Mouse (Mus musculus) thymus, postnatal 36 days (tissue): ENCODE results near the gene Plcb4.
"Not testable (repeated sequence)": the region's sequence is repeated elsewhere in the genome, so short reads cannot be mapped to it uniquely, and the experiment has no call there.

ENCODE experiments used
- DNase-seq, 2 experiments: peaks; one replicate each; pipeline ENCODE4 v3.0.0; 2022; ENCODE audit warnings: mixed read lengths in 2 of 2

Gene Plcb4

DNA sequence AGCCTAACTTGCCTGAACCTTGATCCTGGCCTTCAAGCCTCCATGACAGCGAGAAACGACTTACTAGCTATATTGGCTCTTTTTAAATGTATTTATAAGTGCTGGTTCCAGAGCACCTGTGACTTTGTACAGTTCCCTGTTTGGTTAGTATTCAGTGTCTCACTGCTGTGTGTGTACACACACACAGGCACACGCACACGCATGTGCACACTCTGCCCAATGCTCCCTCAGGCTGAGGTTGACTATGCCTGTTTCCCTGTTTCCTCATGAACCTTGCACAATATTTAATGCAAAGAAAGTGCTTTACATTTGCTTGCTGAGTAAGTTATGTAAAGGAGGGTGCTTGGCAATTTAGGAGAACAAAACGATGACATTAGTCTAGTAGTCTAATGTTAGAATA, 16.5 kb downstream of the Plcb4 start:
- DNase-seq: no peak

DNA sequence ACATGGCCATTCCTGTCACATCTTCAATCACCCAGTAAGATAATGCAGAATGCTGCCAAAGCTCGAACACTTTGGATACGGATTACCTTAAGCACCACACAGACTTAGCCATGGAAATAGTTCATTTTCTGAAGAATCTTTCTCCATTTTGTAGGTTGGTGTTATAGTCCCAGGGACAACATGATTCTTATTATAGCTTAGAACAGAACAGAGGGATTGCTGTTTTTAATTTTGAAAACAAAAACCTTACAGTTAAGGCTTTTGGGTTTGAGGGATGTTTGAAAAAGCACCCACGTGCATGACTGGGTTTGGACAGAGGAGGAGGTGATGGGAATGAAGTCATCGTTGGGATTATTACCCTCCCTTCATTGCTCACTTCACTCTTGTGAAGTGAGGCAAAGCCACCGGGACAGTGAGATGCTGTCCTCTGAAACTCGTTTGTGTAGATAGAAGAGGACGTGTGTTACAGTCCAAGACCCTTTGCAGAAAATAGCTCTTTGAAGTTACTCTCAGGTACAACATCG, 18.2 kb downstream of the Plcb4 start:
- no peak for DNase-seq

DNA sequence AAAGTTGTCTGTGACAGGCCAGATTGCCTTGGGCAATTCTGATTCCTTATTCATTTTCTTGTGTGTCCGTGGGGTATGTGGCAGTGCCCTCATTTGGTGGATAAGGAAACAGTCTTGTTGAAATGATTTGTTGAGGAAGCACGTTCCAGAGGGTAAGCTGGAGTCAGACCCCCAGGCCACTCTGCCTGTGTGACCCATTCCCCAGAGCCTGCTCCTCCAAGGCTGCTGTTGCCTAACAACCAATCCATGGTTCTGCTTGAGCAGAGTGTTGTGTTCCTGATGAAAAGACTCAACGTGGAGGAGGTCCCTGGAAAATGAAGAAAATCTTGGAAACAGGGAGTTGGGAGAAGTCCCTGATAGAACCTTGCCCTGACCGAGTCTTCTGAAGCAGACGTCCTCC, 18.8 kb downstream of the Plcb4 start:
- DNase-seq: no peak

- DNase-seq: no peak
Observed at GRCm38 (mm10) chr2:135680001-135680400, 21.2 kb downstream of the Plcb4 start.

DNA sequence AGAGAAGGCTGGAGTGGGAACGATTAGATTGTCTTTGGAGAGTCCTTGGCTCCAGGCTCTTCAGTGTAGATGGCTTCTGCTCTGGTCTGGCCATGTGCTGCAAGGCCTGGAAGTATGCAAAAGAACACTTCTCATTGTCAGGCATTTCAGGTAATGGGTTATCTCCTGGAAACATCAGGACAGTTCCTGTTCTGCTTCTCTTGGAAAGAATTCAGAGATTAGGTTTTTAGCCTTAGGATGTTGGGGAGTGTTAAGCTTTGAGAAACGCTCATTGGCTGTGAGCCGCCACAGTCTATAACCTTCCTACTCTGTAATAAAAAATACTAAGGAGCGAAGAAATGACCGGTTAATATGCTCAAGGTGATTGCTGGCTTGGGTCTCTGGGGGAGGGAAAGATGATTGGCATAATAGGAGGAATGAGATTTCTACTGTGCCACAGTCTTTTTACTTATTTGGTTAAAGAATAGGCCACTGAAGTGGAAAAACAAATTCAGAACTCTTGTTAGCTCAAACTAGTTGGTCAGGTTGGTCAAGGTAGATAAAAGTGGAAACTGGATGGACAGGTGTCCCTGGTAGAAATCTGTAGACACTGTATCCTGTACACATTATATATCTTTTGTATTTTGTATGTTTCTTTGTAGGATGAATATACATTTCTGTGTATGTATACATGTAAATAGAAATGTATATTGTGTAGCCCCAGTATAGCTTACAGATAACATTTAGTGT, 21.8 kb downstream of the Plcb4 start:
- no peak for DNase-seq

DNA sequence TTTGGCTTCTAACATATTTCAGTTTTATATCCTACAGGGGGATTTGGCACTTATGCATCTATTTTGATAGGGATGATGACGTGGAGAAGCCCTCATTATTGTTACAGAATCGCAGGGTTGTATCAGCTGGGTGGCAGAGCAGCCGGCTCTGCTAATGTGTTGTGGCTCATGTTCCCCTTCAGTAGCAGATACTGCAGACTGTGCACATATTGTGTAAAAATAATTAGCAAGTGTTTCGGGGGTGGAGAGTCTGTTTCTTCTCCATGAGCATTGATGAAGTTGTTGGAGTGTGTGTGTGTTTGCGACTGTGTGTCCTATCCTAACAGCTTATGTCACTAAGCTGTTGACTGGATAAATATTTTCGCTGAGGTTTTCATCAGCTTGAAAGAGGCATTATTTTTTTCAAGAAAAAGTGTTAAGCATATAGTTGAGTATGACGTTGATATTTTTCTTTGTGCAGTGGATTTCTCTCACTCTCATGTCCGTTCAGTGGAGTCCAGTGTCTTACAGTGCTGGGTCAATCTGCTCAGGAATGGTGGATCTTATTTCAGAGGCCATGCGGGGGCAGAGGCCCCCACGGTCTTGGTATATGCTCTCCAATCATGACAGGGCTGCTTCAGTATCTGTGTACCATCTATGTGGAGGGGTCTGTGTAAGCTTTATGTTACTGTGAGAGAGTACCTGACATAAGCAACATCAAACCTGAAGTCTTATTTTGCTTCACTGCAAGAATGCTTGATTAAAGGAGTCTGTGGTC, 25.1 kb downstream of the Plcb4 start:
- DNase-seq: no peak

- DNase-seq: no peak
Observed at GRCm38 (mm10) chr2:135686692-135687091, 27.9 kb downstream of the Plcb4 start.

GRCm38 (mm10) chr2:135687585-135687984, 28.8 kb downstream of the Plcb4 start:
- no peak for DNase-seq

GRCm38 (mm10) chr2:135692568-135693488, 34.0 kb downstream of the Plcb4 start:
- DNase-seq: no peak

DNA sequence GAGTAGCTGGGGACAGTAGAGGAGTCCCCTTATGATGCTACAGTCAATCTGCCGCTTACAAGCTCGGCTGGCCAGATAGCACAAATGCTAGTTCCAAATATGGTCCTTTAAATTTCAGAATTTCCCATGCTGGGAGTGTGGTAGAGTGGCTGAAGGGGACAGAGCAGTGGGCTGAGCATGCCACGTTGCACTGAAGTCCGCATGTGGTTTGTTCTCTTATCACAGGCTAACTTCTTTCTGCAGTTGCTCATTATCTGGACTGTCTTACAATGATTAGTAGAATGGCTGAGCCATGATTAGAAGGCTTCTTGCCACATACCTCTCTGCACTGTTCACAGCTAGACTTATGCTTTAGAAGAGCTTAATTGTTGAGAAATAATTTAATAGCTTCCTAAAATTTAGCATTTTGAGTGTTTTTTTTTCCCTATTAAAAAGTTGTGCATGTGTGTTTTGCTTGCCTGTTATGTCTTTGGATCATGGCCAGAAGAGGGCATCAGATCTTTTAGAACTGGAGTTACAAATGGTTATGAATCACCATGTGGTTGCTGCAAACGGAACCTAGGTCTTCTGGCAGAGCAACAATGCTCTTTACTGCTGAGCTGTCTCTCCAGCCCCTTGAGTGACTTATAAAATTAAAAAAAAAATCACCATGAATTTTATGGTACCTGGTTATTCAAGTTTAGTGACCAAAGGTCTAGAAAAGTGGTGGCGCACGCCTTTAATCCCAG, 42.0 kb downstream of the Plcb4 start:
- DNase-seq: no peak

DNA sequence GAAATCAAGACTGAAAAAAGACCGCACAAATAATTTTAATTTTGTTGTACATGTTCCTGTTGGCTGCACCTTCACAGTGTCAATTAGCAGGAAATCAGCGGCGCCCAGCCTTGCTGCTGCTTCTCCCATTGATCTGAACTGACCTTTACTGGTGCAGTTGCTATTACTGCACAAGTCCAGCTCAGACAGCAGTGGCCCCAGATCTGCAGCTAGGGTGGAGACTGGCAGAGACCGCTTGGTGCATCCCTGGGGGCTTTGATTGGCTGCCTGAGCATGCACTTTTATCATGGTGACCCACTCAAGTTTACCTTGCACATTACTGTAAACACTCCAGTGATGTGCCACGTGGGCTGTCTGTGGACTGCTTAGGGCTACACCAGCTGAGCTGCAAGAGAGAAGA, 45.9 kb downstream of the Plcb4 start:
- DNase-seq: no peak

DNA sequence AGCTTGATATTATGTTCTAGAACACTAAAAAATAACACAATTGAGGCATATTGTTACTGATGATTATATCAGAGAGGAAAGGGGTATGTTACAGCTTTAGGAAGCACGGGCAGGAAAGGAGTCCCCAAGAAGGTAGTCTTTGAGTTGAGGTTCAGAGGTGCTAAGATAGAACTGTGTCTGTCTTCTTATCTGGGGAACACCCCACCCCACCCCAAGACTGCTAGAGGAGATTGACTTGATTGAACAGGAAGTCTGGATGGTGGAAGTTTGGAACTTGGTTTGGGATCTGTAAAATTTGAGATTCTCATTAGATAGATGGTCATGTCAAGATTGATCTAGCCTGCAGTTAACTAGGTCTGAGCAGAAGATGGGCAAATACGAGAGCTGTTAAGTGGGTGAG, 48.5 kb downstream of the Plcb4 start:
- DNase-seq: no peak

DNA sequence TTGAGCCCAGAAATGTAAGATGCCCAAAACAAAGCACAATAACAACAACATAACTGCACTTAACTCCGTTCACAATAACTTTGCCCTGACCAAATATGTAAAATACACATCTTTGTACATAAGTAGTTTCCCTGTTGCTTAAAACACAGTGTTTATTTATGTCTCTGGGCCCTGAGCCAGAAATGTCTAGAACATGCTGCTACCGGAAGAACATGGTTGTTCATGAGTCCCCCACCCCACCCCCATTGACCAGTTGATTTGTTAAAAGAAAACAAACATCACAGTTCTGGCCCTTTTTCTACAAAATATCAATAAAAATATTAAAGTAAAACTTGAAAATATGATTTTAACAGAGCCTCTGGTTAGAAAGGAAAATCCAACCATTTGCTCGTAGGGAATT, 49.6 kb downstream of the Plcb4 start:
- DNase-seq: no peak

DNA sequence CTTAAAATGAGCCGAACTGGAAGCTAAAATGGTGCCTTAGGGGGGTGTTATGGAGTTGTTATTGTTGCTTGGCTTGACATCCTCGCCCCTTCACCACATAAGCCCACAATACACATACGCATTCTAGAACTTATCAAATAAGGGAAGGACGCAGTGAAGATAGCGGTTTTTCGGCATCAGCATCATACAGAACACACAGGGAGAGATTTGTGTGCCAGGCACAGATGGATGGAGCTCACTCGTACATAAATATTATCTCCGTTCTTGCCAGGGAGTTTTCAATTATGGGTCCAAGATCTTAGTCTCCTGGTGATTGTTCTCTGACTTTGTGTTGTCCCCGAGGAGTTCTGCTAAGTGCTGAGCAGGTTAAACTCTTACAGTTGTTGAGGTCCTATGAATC, 50.0 kb downstream of the Plcb4 start:
- DNase-seq: no peak

- not testable (repeated sequence) for DNase-seq
Observed at GRCm38 (mm10) chr2:135709736-135710135, 50.9 kb downstream of the Plcb4 start.

DNA sequence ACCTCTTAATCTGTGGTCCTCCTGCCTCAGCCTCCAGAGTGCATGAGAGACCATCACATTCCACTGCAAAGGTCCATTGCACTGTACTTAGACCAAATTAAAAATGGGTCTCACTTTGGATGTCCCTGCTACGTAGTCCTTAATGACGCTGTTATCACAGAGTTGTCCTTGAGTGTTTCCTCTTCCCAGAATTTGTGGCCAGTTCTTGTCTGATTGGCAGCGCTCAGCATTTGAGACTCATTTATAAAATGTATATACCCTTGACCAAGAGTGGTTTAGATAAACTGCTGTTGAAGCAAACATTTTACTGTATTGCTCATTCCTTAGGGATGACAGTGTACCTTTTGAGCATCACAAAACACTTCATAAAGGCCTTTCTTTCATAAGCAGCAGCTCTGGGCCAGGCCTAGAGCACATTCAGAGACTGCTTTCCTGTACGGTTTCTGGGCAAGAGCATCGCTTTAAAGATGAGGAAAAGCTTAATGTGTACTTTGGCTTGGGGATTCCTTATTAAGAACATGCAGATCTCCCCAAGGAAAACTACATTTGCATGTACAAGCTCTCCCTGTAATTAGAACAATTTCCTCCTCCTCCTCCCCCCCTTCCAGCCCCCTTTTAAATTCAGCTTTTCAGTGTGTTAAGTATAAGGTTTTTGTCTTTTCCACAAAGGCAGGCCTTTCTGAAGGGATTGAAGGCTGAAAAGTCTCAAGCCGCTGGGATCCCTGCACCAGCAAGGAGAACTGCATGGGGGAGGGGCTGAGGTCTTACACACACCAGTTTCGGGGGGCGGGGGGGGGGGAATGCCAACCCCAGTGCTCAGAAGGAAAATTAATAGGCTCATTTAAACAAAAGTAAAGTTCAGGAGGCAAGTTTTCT, 52.5 kb downstream of the Plcb4 start:
- DNase-seq: no peak

DNA sequence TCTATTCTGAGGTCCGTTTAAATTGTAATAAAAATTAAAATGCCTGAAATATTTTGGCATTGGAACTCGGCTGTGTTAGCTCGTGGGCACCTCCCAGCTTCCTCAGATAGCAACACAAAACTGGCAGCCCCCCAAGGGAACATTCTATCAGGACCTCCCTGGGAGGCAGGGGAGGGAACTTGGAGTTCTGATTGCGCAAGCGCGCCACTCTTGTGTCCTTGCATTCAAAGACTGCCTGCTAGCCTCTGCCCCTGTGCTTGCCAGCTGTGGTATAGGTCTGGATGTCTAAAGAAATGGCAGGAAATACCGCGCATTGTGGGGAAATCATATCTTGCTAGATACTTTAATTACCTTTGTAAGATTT, 53.1 kb downstream of the Plcb4 start:
- no peak for DNase-seq

DNA sequence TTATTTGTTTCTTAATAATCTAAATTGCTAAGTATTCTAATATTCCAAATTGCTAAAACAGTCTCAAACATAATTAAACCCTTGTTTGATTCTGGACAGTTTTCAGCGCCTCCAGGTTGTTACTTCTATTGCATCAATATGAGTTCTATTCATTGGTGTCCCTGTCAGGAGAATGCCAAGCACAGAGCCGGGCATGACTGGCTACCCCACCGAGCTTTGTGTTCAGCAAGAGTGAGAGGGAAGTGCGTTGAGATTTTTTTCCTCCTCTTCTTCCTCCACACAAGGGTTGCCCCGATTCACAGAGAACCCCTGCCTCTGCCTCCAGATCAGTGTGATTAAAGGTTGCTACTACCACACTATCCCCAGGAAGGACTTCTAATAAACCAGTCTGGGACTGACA, 53.5 kb downstream of the Plcb4 start:
- no peak for DNase-seq

DNA sequence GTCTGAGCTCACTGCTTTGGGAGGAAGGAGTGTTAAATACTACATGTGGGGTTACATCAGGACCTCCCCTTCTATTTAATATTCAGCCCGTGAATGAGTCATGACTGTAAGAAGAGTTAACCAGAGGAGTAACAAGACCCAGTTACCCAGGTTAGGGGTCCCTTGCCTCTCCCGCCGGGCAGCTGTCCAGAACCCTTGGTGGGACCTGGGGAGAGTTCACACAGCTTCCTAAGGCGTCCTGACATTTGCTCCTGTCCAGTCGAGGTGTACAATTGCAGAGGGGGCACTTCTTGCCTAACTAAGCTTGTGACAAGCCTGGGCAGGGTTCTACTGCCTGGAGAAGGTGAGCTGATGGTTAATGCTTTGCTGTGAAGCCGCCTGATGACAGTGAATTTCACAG, 54.1 kb downstream of the Plcb4 start:
- no peak for DNase-seq

- no peak for DNase-seq
Observed at GRCm38 (mm10) chr2:135716180-135716579, 57.4 kb downstream of the Plcb4 start.
